Mouse (Mus musculus) neutrophil, adult 5-6 weeks (primary cell): ENCODE results near the gene Cr2. TPM values are rescaled to one million over a fixed set of nuclear protein-coding genes. Genes with fewer than 3 reads are reported as not detected.

Source experiments
- total RNA-seq: library from RNA; stranded (forward); fragments of 200-1000 nt; gene quantifications from 2 replicates; pipeline ENCODE4 v1.2.3, GENCODE M21; 2017

The Cr2 gene
- total RNA-seq, 1 experiment from 2014 or later = 190 TPM

Other genes starting within 250 kb of the Cr2 start
- gene Cd34, start 237.9 kb downstream of the Cr2 start, total RNA-seq = 0.49 and 0.58 TPM in 2 replicates
- gene Cd46, start 84.5 kb downstream of the Cr2 start, total RNA-seq = 8.6 and 9.5 TPM in 2 replicates
- 234 and 243 TPM in 2 replicates for gene Cr1l, start 45.1 kb downstream of the Cr2 start, total RNA-seq